Mouse (Mus musculus): ENCODE measurements at regions not wholly inside any gene's neighbourhood (a gene's known extent, or its start where the extent isn't known, plus 50 kb on each side); places are given as distances from the start of the nearest gene placed in this dataset.

DNA sequence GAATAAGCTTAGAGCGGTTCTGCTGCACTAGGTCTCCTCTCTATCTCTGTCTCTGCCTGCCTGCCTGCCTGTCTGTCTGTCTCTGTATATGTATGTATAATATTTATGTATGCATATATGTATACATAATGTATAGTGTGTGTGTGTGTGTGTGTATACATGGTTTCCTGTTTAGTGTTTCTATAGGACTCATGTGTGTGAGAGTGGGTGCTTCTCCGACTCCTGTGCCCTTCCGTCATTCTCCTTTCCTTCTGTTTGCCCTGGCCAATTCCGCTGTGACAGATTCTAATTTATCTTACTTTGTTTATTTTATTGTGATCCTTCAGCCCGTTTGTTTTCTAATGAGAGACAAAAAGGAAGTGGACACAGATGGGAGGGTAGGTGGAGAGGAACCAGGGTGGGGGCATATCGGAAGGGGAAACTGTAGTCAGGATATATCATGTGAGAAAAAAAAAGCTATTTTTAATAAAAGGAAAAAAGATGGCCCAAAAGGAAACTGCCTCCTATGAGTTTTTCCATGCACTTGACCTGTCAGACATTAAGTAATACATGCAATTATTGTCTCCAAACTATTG lies 85.0 kb upstream of the Ednrb start:
- no peak for TF ChIP-seq CTCF (conservative IDR thresholded peaks at IDR 0.05 in 1 of 2, IDR thresholded peaks at IDR 0.05 in 1 of 2; ENCODE audit: low read depth in 2 of 2, low read length in 2 of 2)
- TF ChIP-seq EP300 (IDR thresholded peaks at IDR 0.05; ENCODE audit: low read length), result no peak
- no peak for TF ChIP-seq USF1 (IDR thresholded peaks at IDR 0.05; ENCODE audit: low read depth, low read length)
- no peak for TF ChIP-seq SIN3A (IDR thresholded peaks at IDR 0.05; ENCODE audit: low read length)
- TF ChIP-seq ETS1 (conservative IDR thresholded peaks at IDR 0.05; ENCODE audit: low read depth, low read length), result no peak

Measured in CH12.LX (cell line).